Mouse (Mus musculus) neural tube, embryonic 15.5 days (tissue): ENCODE data around the gene Naa35. TPM values are rescaled to one million over a fixed set of nuclear protein-coding genes. Genes with fewer than 3 reads are reported as not detected.
"Not testable (repeated sequence)": the region's sequence is repeated elsewhere in the genome, so short reads cannot be mapped to it uniquely, and the experiment has no call there.

Experiments used
- ATAC-seq: fragments of 200-750 bp; cut with Nextera tagmentation; 2 replicates; pipeline ENCODE4 v1.8.0; 2017; ENCODE audit warnings: mild to moderate bottlenecking, moderate TSS enrichment, moderate library complexity; ENCODE audit not compliant: low FRiP score
- H3K27ac ChIP-seq: fragments of 300-500 bp; sonication (generic); replicated peaks from 2 replicates; pipeline ENCODE4 v1.5.1; 2015; ENCODE audit warnings: mild to moderate bottlenecking, inconsistent platforms
- H3K27me3 ChIP-seq: fragments of 300-500 bp; sonication (generic); replicated peaks from 2 replicates; pipeline ENCODE4 v1.6.1; 2015; ENCODE audit warnings: inconsistent platforms
- H3K36me3 ChIP-seq: fragments of 300-500 bp; sonication (generic); 2 replicates; pipeline ENCODE4 v1.6.1; 2015; ENCODE audit warnings: inconsistent platforms
- H3K4me1 ChIP-seq: fragments of 300-500 bp; sonication (generic); 2 replicates; pipeline ENCODE4 v1.6.1; 2015; ENCODE audit warnings: inconsistent platforms
- H3K4me2 ChIP-seq: fragments of 300-500 bp; sonication (generic); 2 replicates; pipeline ENCODE4 v1.6.1; 2015; ENCODE audit warnings: inconsistent platforms, mild to moderate bottlenecking, moderate library complexity
- H3K4me3 ChIP-seq: fragments of 300-500 bp; sonication (generic); replicated peaks from 2 replicates; pipeline ENCODE4 v1.5.1; 2015; ENCODE audit warnings: mild to moderate bottlenecking, inconsistent platforms
- H3K9ac ChIP-seq: fragments of 300-500 bp; sonication (generic); replicated peaks from 2 replicates; pipeline ENCODE4 v1.6.1; 2015; ENCODE audit warnings: mild to moderate bottlenecking, inconsistent platforms
- H3K9me3 ChIP-seq: fragments of 300-500 bp; sonication (generic); replicated peaks from 2 replicates; pipeline ENCODE4 v1.6.1; 2016; ENCODE audit warnings: inconsistent platforms
- WGBS: fragments of 180-500 bp; shearing (Covaris S2); methylation state at CpG from one replicate; pipeline ENCODE4 v1.1.7; 2015; ENCODE audit warnings: mixed read lengths; 5-methylcytosine and 5-hydroxymethylcytosine counted together
- polyA plus RNA-seq: library from polyadenylated mRNA; unstranded; fragments of >200 nt; fragmentation: Nextera tagmentation; extraction: Ambion mirVana; gene quantifications from 2 replicates; pipeline ENCODE4 v1.2.1, GENCODE M21; 2015

Gene Naa35
- polyA plus RNA-seq, 1 experiment from 2014 or later: 131 TPM

GRCm38 (mm10) chr13:59585648-59586005 lies 568 bp downstream of the Naa35 start:
- no peak for ATAC-seq
- Histone ChIP-seq H3K4me3 (peak overlapping the region; percentile 99), H3K4me1 (peaks cover 38% of the 10 kb centered on the region), H3K36me3 (peaks cover 16% of the 10 kb centered on the region), H3K27me3 (no peaks in the 10 kb centered on the region), H3K9ac (peak overlapping the region; percentile 94), H3K4me2 (peak overlapping the region; percentile 97), H3K27ac (peak overlapping the region; percentile 89), H3K9me3 (no peaks in the 10 kb centered on the region)
- under 1% methylated on average over 28 of the region's 28 CpGs for WGBS

- no peaks in the 10 kb centered on the region for H3K27me3 ChIP-seq
- peak overlapping the region; percentile 97 for H3K4me2 ChIP-seq
- H3K36me3 ChIP-seq: peaks cover 32% of the 10 kb centered on the region
- H3K27ac ChIP-seq: no peak overlapping the region
- ATAC-seq: no peak
- H3K9me3 ChIP-seq: no peaks in the 10 kb centered on the region
- no peak overlapping the region for H3K9ac ChIP-seq
- 97% methylated on average over 2 of the region's 2 CpGs for WGBS
- no peak overlapping the region for H3K4me3 ChIP-seq
- H3K4me1 ChIP-seq: peaks cover 38% of the 10 kb centered on the region
Observed at GRCm38 (mm10) chr13:59587201-59587600, 2.1 kb downstream of the Naa35 start.

GRCm38 (mm10) chr13:59589672-59590071 lies 4.6 kb downstream of the Naa35 start:
- ATAC-seq: no peak
- H3K27ac ChIP-seq: no peak overlapping the region
- H3K4me3 ChIP-seq: no peak overlapping the region
- H3K27me3 ChIP-seq: no peaks in the 10 kb centered on the region
- H3K9me3 ChIP-seq: no peaks in the 10 kb centered on the region
- H3K36me3 ChIP-seq: peaks cover 49% of the 10 kb centered on the region
- no peak overlapping the region for H3K4me2 ChIP-seq
- WGBS: 85% methylated on average over 4 of the region's 4 CpGs
- H3K9ac ChIP-seq: no peak overlapping the region
- H3K4me1 ChIP-seq: peaks cover 31% of the 10 kb centered on the region

- H3K9ac ChIP-seq: no peak overlapping the region
- no peaks in the 10 kb centered on the region for H3K27me3 ChIP-seq
- H3K4me2 ChIP-seq: no peak overlapping the region
- no peak overlapping the region for H3K27ac ChIP-seq
- H3K36me3 ChIP-seq: peaks cover 53% of the 10 kb centered on the region
- no peaks in the 10 kb centered on the region for H3K9me3 ChIP-seq
- no peak overlapping the region for H3K4me3 ChIP-seq
- H3K4me1 ChIP-seq: peaks cover 31% of the 10 kb centered on the region
- no peak for ATAC-seq
- WGBS: 89% methylated on average over 4 of the region's 4 CpGs
Observed at GRCm38 (mm10) chr13:59590691-59591090, 5.6 kb downstream of the Naa35 start.

GRCm38 (mm10) chr13:59592058-59592457 lies 7.0 kb downstream of the Naa35 start:
- 92% methylated on average over 3 of the region's 3 CpGs for WGBS
- not testable (repeated sequence) for H3K4me3 ChIP-seq, H3K4me2 ChIP-seq, H3K27me3 ChIP-seq, ATAC-seq, H3K27ac ChIP-seq, H3K9ac ChIP-seq, H3K9me3 ChIP-seq
- Histone ChIP-seq H3K4me1 (peaks cover 19% of the 10 kb centered on the region), H3K36me3 (peaks cover 64% of the 10 kb centered on the region)

- no peak for ATAC-seq
- WGBS: 100% methylated on average over 1 of the region's 1 CpGs
- Histone ChIP-seq H3K27ac (no peak overlapping the region), H3K27me3 (no peaks in the 10 kb centered on the region), H3K9me3 (no peaks in the 10 kb centered on the region), H3K4me2 (no peak overlapping the region), H3K9ac (no peak overlapping the region), H3K36me3 (peaks cover 68% of the 10 kb centered on the region), H3K4me3 (no peak overlapping the region), H3K4me1 (peaks cover 14% of the 10 kb centered on the region)
Observed at GRCm38 (mm10) chr13:59592630-59593029, 7.6 kb downstream of the Naa35 start.

GRCm38 (mm10) chr13:59603096-59603495 lies 18.0 kb downstream of the Naa35 start:
- Histone ChIP-seq H3K36me3 (peaks cover 79% of the 10 kb centered on the region), H3K4me2 (no peak overlapping the region), H3K9ac (no peak overlapping the region), H3K9me3 (no peaks in the 10 kb centered on the region), H3K4me3 (no peak overlapping the region), H3K27me3 (no peaks in the 10 kb centered on the region), H3K27ac (no peak overlapping the region), H3K4me1 (no peaks in the 10 kb centered on the region)
- 97% methylated on average over 5 of the region's 5 CpGs for WGBS
- no peak for ATAC-seq

- 30% methylated on average over 1 of the region's 1 CpGs for WGBS
- Histone ChIP-seq H3K4me2 (no peak overlapping the region), H3K4me3 (no peak overlapping the region), H3K9me3 (no peaks in the 10 kb centered on the region), H3K4me1 (no peaks in the 10 kb centered on the region), H3K9ac (no peak overlapping the region), H3K36me3 (peaks cover 84% of the 10 kb centered on the region), H3K27me3 (no peaks in the 10 kb centered on the region), H3K27ac (no peak overlapping the region)
- no peak for ATAC-seq
Observed at GRCm38 (mm10) chr13:59604511-59604910, 19.5 kb downstream of the Naa35 start.

GRCm38 (mm10) chr13:59605221-59605922 lies 20.3 kb downstream of the Naa35 start:
- no peaks in the 10 kb centered on the region for H3K27me3 ChIP-seq
- H3K4me2 ChIP-seq: no peak overlapping the region
- no peaks in the 10 kb centered on the region for H3K9me3 ChIP-seq
- no peaks in the 10 kb centered on the region for H3K4me1 ChIP-seq
- H3K36me3 ChIP-seq: peaks cover 84% of the 10 kb centered on the region
- no peak overlapping the region for H3K4me3 ChIP-seq
- no peak for ATAC-seq
- no peak overlapping the region for H3K9ac ChIP-seq
- WGBS: 81% methylated on average over 10 of the region's 10 CpGs
- H3K27ac ChIP-seq: no peak overlapping the region

- H3K36me3 ChIP-seq: peaks cover 84% of the 10 kb centered on the region
- no peak overlapping the region for H3K4me2 ChIP-seq
- WGBS: 91% methylated on average over 4 of the region's 4 CpGs
- no peaks in the 10 kb centered on the region for H3K27me3 ChIP-seq
- H3K9ac ChIP-seq: no peak overlapping the region
- no peak overlapping the region for H3K4me3 ChIP-seq
- ATAC-seq: no peak
- H3K27ac ChIP-seq: no peak overlapping the region
- no peaks in the 10 kb centered on the region for H3K4me1 ChIP-seq
- H3K9me3 ChIP-seq: no peaks in the 10 kb centered on the region
Observed at GRCm38 (mm10) chr13:59609885-59610284, 24.8 kb downstream of the Naa35 start.

- H3K36me3 ChIP-seq: peaks cover 86% of the 10 kb centered on the region
- H3K9me3 ChIP-seq: no peaks in the 10 kb centered on the region
- H3K27ac ChIP-seq: no peak overlapping the region
- H3K4me1 ChIP-seq: no peaks in the 10 kb centered on the region
- 94% methylated on average over 2 of the region's 2 CpGs for WGBS
- no peak overlapping the region for H3K9ac ChIP-seq
- H3K4me3 ChIP-seq: no peak overlapping the region
- ATAC-seq: no peak
- no peaks in the 10 kb centered on the region for H3K27me3 ChIP-seq
- H3K4me2 ChIP-seq: no peak overlapping the region
Observed at GRCm38 (mm10) chr13:59610437-59610836, 25.4 kb downstream of the Naa35 start.

- H3K4me3 ChIP-seq: no peak overlapping the region
- H3K27me3 ChIP-seq: no peaks in the 10 kb centered on the region
- 90% methylated on average over 4 of the region's 4 CpGs for WGBS
- no peak overlapping the region for H3K9ac ChIP-seq
- peaks cover 76% of the 10 kb centered on the region for H3K36me3 ChIP-seq
- H3K27ac ChIP-seq: no peak overlapping the region
- ATAC-seq: no peak
- H3K9me3 ChIP-seq: no peaks in the 10 kb centered on the region
- no peak overlapping the region for H3K4me2 ChIP-seq
- H3K4me1 ChIP-seq: no peaks in the 10 kb centered on the region
Observed at GRCm38 (mm10) chr13:59613868-59614267, 28.8 kb downstream of the Naa35 start.
